In the genomic region with DNA sequence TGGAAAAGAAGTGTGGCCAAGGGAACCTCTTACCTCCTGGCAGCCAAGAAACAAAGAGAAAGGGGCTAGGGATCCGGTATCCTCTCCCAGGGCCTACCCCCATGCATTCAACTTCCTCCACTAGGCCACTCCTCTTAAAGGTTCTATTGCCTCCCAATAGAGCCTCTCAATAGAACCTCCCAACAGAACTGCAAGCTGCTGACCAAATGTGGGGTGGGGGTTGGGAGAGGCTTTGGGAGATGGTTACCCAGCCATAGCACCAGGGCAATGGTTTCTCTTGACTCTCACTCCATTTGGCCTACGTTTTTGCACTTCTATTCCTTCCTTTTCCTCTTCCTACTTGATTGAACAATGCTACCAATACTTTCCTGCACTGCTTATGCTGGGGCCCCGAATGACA, we compare ENCODE assay signal across 9 mouse cellular contexts.
DNase-seq lines count a peak whose midpoint lies in the region; ATAC-seq and TF ChIP-seq lines count a peak whose summit lies in the region.
"Had no signal": no experiment of that assay in that cellular context is flagged by ENCODE, and none has a peak within 500 bp of the region (broad histone marks: within the 10 kb centered on the region; RNA-seq: fewer than 3 reads in every experiment).

No protein-coding gene starts in this region.

- peak overlapping the region; percentile 31; the same call in 1 of the 2 replicates for H3K4me2 ChIP-seq in lung, postnatal 0 days (replicated peaks; ENCODE audit: low read depth, low read length)
- H3K4me2 ChIP-seq in heart, postnatal 0 days (ENCODE audit: low read depth, low read length) = peak overlapping the region; percentile 43
- peak overlapping the region; percentile 30; the same call in 1 of the 2 replicates for H3K4me2 ChIP-seq in stomach, embryonic 15.5 days
- H3K4me2 ChIP-seq: intestine, embryonic 15.5 days had no signal

- H3K36me3 ChIP-seq in heart, embryonic 10.5 days = no peaks in the 10 kb centered on the region
- H3K36me3 ChIP-seq in lung, postnatal 0 days (ENCODE audit: insufficient read depth, low read length) = no peaks in the 10 kb centered on the region
- no peaks in the 10 kb centered on the region for H3K36me3 ChIP-seq in heart, postnatal 0 days (replicated peaks; ENCODE audit: control insufficient read depth, insufficient read depth, low read length)
- no peaks in the 10 kb centered on the region for H3K36me3 ChIP-seq in stomach, embryonic 15.5 days
- H3K36me3 ChIP-seq: intestine, embryonic 15.5 days had no signal

- no peak for TF ChIP-seq POLR2A in lung, adult 2 months (IDR thresholded peaks at IDR 0.05; ENCODE audit: borderline replicate concordance, extremely low read depth, low read depth, low read length)

- WGBS in heart, embryonic 10.5 days = 64% methylated on average over 3 of the region's 3 CpGs
- 26% methylated on average over 3 of the region's 3 CpGs for WGBS in lung, postnatal 0 days
- 36% methylated on average over 3 of the region's 3 CpGs for WGBS in lung, adult 2 months
- WGBS in heart, postnatal 0 days = 38% methylated on average over 3 of the region's 3 CpGs
- 55% methylated on average over 3 of the region's 3 CpGs for WGBS in stomach, embryonic 15.5 days

- ATAC-seq in lung, postnatal 0 days = peak; percentile 28; the same call in 1 of the 2 replicates
- no peak for ATAC-seq in heart, postnatal 0 days (ENCODE audit: insufficient read depth, low read depth)
- no peak for ATAC-seq in stomach, embryonic 15.5 days (ENCODE audit: insufficient read depth, low FRiP score, low read depth)
- ATAC-seq: intestine, embryonic 15.5 days had no signal

- no peaks in the 10 kb centered on the region for H3K9me3 ChIP-seq in heart, embryonic 10.5 days
- H3K9me3 ChIP-seq in lung, postnatal 0 days (ENCODE audit: low read length) = no peaks in the 10 kb centered on the region
- no peaks in the 10 kb centered on the region for H3K9me3 ChIP-seq in heart, postnatal 0 days (replicated peaks; ENCODE audit: control insufficient read depth, low read length)
- H3K9me3 ChIP-seq in stomach, embryonic 15.5 days = no peaks in the 10 kb centered on the region
- H3K9me3 ChIP-seq: intestine, embryonic 15.5 days had no signal

- no peak for TF ChIP-seq EP300 in lung, postnatal 0 days (IDR thresholded peaks at IDR 0.05)
- no peak for TF ChIP-seq EP300 in heart, postnatal 0 days (IDR thresholded peaks at IDR 0.05; ENCODE audit: low read depth)

- intact Hi-C loops in heart, postnatal 25 days (cut with DNase I) = loop anchor here (10.0 kb wide), 1 partner anchor 109 kb away; no protein-coding TSS in a partner anchor

- no peak overlapping the region for H3K9ac ChIP-seq in lung, postnatal 0 days (replicated peaks; ENCODE audit: low read depth)
- H3K9ac ChIP-seq in heart, postnatal 0 days (replicated peaks; ENCODE audit: low read depth, low read length) = 0 out of 2 replicates have a peak overlapping the region, but pooled peaks have one; percentile 28
- no peak overlapping the region for H3K9ac ChIP-seq in stomach, embryonic 15.5 days
- H3K9ac ChIP-seq: intestine, embryonic 15.5 days had no signal

- H3K4me3 ChIP-seq in heart, embryonic 10.5 days = no peak overlapping the region
- H3K4me3 ChIP-seq in lung, postnatal 0 days (ENCODE audit: low read depth, low read length) = no peak overlapping the region
- no peak overlapping the region for H3K4me3 ChIP-seq in lung, adult 2 months (replicated peaks; ENCODE audit: extremely low read depth, low read depth, low read length)
- no peak overlapping the region for H3K4me3 ChIP-seq in heart, postnatal 0 days (ENCODE audit: low read depth, low read length)
- H3K4me3 ChIP-seq in stomach, embryonic 15.5 days (replicated peaks) = no peak overlapping the region
- H3K4me3 ChIP-seq: intestine, embryonic 15.5 days had no signal

- no peaks in the 10 kb centered on the region for H3K27me3 ChIP-seq in heart, embryonic 10.5 days (ENCODE audit: insufficient read depth, poor library complexity, severe bottlenecking)
- no peaks in the 10 kb centered on the region for H3K27me3 ChIP-seq in lung, postnatal 0 days (replicated peaks; ENCODE audit: insufficient read depth, low read length)
- H3K27me3 ChIP-seq in heart, postnatal 0 days (ENCODE audit: control insufficient read depth, insufficient read depth, low read length) = no peaks in the 10 kb centered on the region
- no peaks in the 10 kb centered on the region for H3K27me3 ChIP-seq in stomach, embryonic 15.5 days (replicated peaks)
- H3K27me3 ChIP-seq: intestine, embryonic 15.5 days had no signal

- peak overlapping the region; percentile 54; the same call in 1 of the 2 replicates for H3K27ac ChIP-seq in heart, embryonic 10.5 days
- H3K27ac ChIP-seq in lung, postnatal 0 days (ENCODE audit: low read length) = peak overlapping the region; percentile 47
- H3K27ac ChIP-seq in heart, postnatal 0 days (ENCODE audit: low read depth) = peak overlapping the region; percentile 49
- H3K27ac ChIP-seq in stomach, embryonic 15.5 days = no peak overlapping the region
- H3K27ac ChIP-seq: intestine, embryonic 15.5 days had no signal

- DNase-seq in heart, embryonic 10.5 days (ENCODE audit: low spot score) = no peak
- no peak for DNase-seq in heart, postnatal 25 days (ENCODE audit: low spot score)
- DNase-seq in lung, postnatal 0 days (ENCODE audit: low spot score) = no peak
- no peak for DNase-seq in lung, adult 2 months
- no peak for DNase-seq in heart, postnatal 0 days (ENCODE audit: low spot score)
- DNase-seq in thymus, adult 18-20 months = no peak
- no peak for DNase-seq in spleen, postnatal 10 days (ENCODE audit: low spot score in 2 of 2)

- TF ChIP-seq CTCF in lung, postnatal 0 days (IDR thresholded peaks at IDR 0.05) = no peak
- TF ChIP-seq CTCF in lung, adult 2 months (IDR thresholded peaks at IDR 0.05; ENCODE audit: insufficient read depth, low read length) = no peak
- TF ChIP-seq CTCF in heart, postnatal 0 days (IDR thresholded peaks at IDR 0.05; ENCODE audit: low read depth) = no peak

- H3K4me1 ChIP-seq in heart, embryonic 10.5 days = peaks cover 27% of the 10 kb centered on the region
- peaks cover 5% of the 10 kb centered on the region; the same call in 1 of the 2 replicates for H3K4me1 ChIP-seq in lung, postnatal 0 days (ENCODE audit: insufficient read depth, low read depth, low read length)
- peaks cover 2% of the 10 kb centered on the region; the same call in 1 of the 2 replicates for H3K4me1 ChIP-seq in lung, adult 2 months (ENCODE audit: control insufficient read depth, insufficient read depth, low read length)
- peaks cover 18% of the 10 kb centered on the region; the same call in 1 of the 2 replicates for H3K4me1 ChIP-seq in heart, postnatal 0 days (ENCODE audit: control insufficient read depth, insufficient read depth)
- peaks cover 6% of the 10 kb centered on the region; the same call in 1 of the 2 replicates for H3K4me1 ChIP-seq in stomach, embryonic 15.5 days
